Mouse (Mus musculus) cortical plate, adult 2 months (tissue): ENCODE data around the gene Hist1h2bp.

ENCODE experiments used
- CTCF ChIP-seq: fragments of 200-500 bp; IDR thresholded peaks from 2 replicates; pipeline ENCODE4 v1.5.1; 2011; ENCODE audit warnings: mild to moderate bottlenecking, control low read depth, low read length; ENCODE audit not compliant: insufficient read depth; ENCODE audit errors: extremely low read depth
- POLR2A ChIP-seq: fragments of 200-500 bp; IDR thresholded peaks from 2 replicates; pipeline ENCODE4 v1.6.1; 2011; ENCODE audit warnings: mild to moderate bottlenecking, low read length, control low read depth; ENCODE audit not compliant: insufficient read depth; ENCODE audit errors: extremely low read depth

DNA sequence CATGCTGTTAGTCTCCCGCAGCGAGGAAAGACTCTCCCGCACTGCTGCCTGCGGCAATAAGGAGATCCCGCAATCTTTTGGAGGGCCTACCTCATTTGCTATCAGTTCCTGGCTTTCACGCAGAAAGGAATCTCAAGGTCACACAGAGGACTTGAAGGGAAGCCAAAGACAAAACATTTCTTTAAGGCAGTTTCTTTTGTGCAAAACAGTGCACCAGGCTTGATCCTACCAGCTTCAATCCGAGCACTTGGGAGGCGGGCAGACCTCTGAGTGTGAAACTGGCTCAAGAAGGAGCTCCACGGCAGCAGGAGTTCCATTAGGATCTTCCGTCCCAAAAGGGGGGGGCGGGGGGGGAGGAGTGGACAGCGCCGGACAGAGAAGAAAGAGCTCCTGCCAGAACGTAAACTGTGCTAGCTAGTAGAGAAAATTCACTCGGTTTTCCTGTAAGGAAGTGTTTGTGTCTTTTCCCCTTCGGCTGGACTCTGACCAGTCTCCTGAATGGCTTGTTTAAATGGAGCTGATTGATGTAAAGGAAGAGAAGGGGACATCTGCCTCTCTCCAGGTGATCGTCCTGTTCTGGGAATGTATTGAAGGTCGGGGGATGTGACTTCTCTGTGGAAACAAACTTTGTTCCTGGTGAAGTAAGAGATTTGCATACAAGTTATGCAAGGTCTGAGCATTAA lies 3.5 kb downstream of the Hist1h2bp start:
- TF ChIP-seq CTCF (no peak), POLR2A (no peak)
